Mouse (Mus musculus) layer of hippocampus, postnatal 14 days (tissue): Measurements from ENCODE around the gene Ccdc50. TPM values are rescaled to one million over a fixed set of nuclear protein-coding genes. Genes with fewer than 3 reads are reported as not detected.

Source experiments
- DNase-seq, 2 experiments: peaks; one replicate each; pipeline ENCODE4 v3.0.0; 2021 to 2022; ENCODE audit warnings: low spot score in 2 of 2, mixed read lengths in 1 of 2
- long read RNA-seq, 2 experiments: library from polyadenylated mRNA; stranded (forward); transcript quantifications; one replicate each; pipeline ENCODE4 v2.0.0; 2021
- total RNA-seq, 2 experiments: library from RNA; stranded (reverse); gene quantifications; 2 replicates each; pipeline ENCODE4 v1.2.3; 2021

Gene Ccdc50
- total RNA-seq: 10 to 100 TPM; 71.6 to 77.7 TPM
- long read RNA-seq, experiment 1, full-length matches to known transcripts: 13 of 26 reads
- long read RNA-seq, experiment 1, partial matches to known transcripts: 7 of 26 reads
- long read RNA-seq, experiment 1, other reads (novel, unspliced or antisense): 6 of 26 reads
- long read RNA-seq, experiment 2, full-length matches to known transcripts: 10 of 18 reads
- long read RNA-seq, experiment 2, partial matches to known transcripts: 3 of 18 reads
- long read RNA-seq, experiment 2, other reads (novel, unspliced or antisense): 5 of 18 reads

DNA sequence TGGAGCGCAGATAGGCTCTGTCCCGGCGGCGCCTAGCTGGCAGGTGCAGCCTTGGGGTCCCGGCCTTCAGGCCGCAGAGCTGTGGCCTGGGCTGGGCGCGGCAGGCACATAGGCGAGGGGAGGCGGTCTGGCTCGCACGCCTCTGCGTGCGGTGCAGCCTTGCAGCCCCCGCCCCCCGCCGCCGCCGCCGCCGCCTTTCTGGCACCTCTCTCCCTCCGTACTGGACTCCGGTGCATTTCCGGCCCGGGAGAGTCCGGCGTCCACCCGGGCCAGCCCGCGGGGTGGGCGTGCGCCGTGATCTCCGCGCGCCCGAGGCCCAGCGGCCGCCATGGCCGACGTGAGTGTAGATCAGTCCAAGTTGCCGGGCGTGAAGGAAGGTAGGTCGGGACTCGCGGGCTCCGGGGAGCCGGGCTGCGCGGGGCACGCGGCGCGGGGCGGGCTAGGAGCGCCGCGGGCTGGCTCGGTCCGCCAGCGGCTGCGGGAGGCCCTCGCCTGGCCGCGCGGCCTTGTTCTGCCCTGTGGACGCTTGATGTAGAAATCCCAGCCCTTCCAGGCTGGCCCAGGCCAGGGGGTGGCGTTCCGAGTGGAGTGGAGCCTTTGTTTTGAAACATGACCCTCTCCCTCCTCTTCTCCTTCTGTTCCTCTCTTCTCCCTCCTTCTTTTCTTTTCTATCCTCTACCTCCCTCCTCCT lies at the start of gene Ccdc50:
Gene Ccdc50, plus strand, starts transcription at position 109 of the 691 bp plus-strand sequence.
- DNase-seq: peak; percentile 72 to 80

DNA sequence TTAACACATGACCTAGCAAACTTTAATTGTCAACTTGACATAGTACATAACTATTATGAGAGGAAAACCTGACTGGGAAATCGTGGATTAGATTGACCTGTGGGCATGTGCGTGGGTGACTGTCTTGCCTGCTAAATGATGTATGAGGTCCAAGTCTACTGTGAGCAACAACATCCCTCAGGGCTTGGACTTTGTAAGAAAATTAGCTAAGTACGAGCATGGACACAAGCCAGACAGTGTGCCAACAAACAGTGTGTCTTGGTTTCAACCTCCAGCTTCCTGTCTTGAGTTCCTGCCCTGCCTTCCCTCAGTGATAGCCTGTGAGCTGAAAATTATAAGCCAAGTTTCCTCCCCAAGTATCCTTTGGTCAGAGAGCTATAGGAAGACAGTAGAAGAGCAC lies 41.1 kb upstream of the Ccdc50 start:
- no peak for DNase-seq

DNA sequence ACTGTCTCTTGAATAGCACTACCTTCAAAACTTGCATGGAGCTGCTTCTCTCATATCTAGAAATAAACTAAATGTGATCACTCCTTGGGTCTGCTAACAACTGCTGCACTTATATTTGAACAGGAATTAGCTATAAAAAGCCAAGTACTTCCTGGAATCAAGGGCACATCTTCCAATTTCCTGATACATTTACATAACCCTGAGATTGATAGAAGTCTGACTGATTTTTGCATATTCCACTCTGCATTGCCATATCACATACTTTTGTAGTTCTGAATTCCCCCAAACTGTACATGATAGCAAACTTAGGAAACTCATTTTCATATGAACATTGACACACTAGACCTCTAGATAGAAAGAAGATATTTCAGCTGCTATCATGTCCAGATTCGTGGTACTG lies 40.3 kb upstream of the Ccdc50 start:
- DNase-seq: no peak

DNA sequence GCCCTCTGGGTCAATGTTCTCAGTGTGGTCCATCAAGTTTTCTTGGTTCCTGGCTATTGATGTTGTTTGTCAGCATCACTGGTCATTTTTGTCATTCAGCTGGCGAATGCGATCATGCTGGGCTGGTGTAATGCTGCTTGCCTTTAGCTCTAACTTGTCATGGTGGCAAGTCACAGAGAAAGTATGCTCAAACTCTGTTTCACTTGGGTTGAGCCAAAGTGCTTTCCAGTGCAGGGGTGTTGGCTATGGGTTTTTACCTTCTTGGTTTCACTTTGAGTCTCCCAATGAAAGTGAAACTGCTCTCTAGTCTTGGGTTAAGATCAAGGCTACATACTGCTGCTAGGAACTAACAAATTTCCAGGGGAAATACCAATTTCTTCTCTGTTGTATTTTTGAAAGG lies 39.4 kb upstream of the Ccdc50 start:
- DNase-seq: no peak

DNA sequence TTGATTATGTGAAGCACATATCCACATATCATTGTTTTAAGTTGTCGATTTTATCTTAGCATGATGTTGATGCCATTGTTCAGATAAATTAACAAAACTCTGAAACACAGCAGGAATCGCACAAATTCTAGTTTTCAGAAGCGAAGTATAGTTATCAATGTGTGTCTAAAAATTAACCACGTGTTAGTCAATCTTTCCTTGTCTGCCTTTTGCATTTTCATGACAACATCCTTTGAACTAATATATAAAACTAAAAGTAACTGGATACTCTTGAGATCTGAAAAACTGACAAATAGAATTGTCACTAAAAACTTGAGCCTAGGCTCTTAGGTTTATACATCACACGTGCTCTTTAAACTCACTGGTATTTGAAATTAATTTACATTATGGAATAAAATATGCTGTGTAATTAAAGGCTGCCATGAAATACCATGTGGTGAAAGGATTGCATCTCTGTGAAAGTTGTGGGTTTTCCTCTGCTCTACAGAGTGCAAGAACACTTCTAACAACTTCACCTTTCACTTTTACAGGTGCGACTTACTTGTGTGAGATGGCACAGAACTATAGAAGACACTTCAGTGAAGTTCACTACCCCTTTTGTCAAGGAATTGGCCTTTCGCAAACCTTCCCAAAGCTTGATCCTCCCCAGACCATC lies 38.7 kb upstream of the Ccdc50 start:
- no peak for DNase-seq

DNA sequence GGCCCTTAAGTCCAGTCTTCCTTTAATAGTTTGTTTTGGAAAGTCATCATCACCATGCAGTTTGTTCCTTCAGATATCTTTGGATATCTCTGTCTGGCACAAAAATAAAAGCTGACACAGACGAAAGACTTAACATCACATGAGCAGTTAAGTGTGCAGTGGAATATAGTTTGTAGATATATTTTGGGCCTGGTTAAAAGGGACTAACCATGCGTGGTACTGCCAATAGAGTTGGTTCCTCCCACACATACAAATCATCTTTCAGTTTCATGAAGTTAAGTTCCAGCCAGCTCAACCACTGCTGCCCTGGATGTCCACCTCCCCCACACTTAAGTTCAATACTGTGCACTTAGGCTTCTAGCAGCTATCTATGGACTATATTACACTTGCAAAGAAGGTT lies 34.2 kb upstream of the Ccdc50 start:
- DNase-seq: no peak

DNA sequence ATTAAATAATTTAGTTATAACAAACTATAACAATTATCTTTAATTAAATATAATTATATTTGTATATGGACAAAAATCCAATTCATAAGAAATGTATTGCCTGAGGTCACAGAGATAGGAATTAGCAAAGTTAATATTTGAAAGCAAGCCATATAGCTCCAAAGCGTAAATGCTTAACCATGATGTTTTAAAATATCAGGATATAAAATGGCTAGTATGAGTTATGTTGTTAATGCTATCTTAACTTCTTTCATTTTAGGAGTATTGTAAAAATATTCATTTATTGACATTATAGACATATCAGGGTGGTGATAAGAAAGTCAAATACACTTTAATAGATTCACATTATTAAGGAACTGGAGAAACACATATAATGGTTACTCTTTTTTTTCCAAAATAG lies 28.6 kb upstream of the Ccdc50 start:
- no peak for DNase-seq

DNA sequence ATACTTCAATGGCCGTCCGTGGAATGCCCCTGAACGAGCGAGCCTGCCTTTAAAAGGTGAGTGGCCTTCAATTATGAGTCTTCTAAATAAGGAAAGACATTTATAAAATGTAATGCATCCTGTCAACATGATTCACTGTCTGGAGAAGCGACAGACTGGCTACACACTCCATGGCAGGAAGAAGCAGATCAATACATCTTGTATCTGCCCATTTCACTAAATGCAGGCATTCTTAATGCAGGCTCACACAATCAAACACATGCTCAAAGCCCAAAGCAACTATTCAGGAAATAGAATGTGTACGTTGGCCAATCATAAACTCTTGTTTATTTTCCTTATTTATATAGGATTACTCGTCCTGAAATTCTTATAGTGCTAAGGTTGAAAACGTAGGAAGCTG lies 18.5 kb upstream of the Ccdc50 start, which contains the start of gene Uts2b:
Gene Uts2b, minus strand, starts transcription at position 49 of the 400 bp plus-strand sequence.
- DNase-seq: no peak

DNA sequence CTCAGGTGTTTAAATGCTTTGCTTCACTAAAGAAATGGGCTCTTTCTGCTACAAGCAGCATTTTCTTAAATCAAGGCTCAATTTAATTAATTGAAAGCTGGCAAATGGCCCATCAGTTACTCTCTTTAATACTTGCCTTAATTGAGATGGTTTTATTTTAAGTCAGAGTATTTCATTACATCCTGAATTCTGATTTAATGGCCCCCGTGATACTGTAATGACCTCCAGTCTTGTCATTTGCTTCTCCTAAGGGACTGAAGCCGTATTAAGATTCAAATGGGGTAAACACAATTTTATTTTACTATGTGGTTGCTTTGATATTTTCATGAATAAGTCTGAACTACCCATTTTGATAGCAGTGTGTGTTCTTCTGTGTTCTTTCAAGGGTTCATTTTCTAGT lies 18.0 kb upstream of the Ccdc50 start:
- DNase-seq: no peak

DNA sequence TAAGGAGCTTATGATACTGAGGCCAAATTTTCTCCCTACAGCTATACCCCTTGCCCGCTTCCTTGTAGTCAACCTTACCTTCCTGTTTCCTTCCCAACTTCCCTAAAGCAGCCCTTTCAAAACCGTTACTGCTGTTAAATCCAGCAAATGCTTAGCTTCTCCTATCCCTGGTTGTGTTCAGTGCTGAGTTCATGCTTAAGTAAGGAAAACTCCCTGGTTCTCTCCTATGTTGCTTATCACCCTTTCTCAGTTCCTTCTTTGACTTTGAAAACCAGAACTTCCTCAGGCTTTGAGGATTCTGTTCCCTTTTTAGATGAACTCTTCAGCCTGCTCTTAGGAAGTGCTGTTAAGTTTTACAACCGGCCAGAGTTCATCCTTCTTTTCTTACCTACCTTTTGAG lies 14.5 kb upstream of the Ccdc50 start:
- DNase-seq: no peak

DNA sequence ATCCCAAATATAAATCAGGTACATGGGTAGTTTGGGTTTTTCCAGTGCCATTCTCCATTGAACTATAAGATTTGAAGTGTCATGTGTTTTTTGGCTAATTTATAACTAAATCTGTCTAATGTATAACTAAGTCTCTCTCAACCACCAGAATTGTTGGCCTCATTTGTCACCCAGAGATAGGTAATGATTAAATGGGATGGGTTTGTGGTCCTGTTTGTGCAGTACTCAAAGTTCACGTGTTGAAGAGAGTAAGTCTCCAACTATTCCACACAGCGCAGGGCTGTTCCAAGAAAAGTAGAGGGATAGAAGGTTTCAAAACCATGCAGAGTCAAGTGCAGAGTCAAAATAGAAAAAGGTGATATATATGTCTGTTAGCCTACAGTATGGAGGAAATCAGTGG lies 13.4 kb upstream of the Ccdc50 start:
- DNase-seq: no peak

DNA sequence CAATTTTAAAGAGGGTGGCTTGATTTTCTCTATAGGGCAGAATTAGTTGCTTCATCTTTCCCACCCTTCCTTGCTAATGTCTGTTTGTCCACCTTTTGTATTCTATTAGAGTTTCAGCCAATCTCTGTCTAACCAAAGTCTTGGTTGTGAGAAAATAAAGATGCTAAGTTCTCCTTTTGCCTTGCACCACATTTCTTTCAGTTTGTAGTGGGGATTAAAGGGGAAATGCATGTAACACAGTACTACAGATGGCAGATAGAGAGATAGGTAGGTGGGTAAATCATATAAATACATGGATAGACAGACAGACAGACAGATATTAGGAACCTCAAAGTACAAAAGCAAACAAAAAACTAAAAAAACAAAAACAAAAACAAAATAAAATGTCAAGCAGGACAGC lies 12.1 kb upstream of the Ccdc50 start:
- no peak for DNase-seq

DNA sequence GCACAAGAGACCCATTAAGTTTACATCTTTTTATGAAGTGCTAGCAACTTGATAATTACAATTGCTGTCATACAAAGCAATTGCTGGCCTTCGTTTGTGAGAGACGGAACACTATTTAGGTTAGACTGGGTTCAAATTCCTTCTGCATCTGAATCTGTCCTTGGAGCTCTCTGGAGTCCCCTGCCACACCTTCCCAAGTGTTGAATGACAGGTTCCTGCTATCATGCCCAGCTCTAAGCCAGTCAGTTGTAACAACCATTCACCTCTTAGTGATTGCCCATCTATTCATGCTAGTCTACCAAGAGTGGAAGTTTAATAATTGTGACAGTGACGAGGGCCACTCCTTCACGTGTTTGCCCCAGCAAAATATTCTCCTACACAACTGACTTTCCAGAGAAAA lies 6.5 kb upstream of the Ccdc50 start:
- no peak for DNase-seq

DNA sequence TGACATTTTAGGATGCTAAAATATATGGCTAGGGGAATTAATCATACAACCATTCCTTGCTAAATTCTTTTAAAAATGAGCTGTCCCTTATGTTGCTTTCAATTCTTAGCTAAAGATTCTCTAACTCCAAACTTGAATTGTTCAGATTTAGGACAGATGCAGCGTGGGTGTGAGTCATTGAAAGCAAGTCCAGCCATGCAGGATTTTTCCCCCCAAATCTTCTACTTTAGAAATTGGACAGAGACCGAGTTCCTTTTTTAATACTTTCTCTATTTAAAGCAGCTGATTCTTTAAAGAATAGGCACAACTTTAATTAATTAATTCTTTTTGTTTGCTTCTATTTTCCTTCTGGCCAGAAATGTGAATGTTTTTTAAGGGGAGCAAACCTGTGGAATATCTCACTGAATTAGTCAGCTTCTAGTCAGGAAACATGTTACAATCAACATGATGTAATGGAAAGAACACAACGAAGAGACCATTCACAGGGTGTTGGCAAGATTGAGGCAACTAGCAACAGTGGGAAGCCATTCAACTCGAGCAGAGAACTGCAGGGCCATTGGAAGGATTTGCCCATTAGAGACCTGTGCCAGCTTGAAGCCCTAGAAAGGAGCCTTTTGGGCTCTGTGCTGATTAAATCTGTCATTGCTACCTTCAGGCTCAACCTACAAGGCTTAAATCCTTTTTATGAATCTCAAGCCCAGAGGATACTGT lies 3.6 kb upstream of the Ccdc50 start:
- peak in 1 of 2 experiments; percentile 74 for DNase-seq

DNA sequence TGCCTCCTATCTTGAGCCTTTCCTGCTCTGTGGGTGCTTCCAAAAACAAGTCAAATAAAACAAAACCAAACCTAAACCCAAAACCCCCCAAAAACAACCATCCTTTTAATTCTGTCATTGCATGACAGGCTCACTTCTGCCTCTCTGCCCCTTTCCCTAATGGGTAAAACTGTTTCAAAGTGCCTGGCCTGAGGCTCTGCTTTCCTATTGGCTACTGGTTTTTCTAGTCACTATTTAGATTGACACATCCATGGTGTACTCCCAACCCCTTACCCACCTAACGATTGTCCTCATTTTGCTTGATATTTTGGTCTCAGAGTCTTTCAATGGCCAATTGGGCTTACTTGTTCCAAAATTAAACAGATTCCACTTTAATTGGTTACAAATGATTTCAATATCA lies 3.0 kb upstream of the Ccdc50 start:
- no peak for DNase-seq

DNA sequence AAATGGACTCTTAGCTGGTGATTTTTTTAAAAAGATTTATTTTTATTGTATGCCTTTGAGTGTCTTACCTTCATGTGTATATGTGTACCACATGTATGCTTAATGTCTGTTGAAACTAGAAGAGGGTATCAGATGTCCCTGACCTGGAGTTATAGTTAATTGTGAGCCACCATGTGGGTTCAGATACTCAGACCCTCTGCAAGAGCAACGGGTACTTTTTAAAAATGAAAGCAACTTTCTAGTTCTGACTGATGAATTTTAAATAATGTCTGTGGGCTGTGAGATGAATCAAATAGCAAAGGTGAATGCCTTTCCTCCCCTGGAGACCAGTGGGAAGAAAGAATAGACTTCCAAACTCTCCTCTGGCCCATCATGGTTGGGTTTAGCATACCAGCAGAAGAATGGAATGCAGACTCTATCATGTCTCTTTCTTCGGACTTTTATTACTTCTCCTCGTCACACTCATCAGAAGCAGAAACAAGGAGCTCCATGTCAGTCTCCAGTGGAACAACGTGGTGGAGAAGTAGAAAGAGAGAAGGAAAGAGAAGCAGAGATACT lies 1.7 kb upstream of the Ccdc50 start:
- no peak for DNase-seq

DNA sequence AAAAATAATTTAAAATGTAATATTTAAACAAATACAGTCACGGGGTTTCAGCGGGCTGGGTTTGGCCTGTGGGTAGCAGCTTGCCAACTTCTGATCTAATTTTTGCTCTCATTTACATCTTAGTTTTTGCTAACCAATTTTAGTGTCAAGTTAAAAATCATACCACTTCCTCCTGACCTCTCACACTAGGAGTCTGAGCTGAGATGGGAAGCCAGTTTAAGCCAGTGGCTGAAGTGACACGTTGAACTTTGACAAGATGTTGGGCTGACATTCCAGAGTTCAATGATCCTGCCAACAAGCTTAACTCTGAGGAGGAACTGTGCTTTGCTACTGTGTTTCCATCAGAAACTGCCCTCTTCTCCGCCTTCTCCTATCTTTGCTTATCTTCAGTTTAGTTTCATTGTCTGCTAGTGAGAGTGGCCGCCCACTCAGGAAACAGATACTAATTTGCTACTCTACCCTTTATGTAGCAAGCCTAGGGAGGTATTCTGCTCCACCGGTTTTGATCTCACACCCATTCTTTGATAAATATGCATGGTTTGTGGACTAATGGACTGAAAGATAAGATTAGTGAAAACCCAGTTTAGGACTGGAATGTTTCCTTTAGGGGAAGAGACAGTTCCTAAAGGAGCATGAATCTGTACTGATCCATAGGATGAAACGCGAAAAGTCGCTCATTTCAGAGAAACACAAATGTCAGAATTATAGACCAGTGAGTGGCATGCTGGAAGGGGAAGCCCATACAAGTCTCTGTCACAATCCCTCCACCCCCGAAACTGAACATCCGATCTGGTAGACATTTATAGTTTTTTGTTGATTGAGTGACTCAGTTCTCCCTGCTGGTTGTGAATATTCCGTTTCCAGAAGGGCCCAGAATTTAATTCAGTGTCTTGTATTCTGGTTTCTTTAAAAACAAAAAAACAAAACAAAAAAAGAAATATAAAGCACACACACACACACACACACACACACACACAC lies 746 bp upstream of the Ccdc50 start:
- DNase-seq: peak in 1 of 2 experiments; percentile 35

DNA sequence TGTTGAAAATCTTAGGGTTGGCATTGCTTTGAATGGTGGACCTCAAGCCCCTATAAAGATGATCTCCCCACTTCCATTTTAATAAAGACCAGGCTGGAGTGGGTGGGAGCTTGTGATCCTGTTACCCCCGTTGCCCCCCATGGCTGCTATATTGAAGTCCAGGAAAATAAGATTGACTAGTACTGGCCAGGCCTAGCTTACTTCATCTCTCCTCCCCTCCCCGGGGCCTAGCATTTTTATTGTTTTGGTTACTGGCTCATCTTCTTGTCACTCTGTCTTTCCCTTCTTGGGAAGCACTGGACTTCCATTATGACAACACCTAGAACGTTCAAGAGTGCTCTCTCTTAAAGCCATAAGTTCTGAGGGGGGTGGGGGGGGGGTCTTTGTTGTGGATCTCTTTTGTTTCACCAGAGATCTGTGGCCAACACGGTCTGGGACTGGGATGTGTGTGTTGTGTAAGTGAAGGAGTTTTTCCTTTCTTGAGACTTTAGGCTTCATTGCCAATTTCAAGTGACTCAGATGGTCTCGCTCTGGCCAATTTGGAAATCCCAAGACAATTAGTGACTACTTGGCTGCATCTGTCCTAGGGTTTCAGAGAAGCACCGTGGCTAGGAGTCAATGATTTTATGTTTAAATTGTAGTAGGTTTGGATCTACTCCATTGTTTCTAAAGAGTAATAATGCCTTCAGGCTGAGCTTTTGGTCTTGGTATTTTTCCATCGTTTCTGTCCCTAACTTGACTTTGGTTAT lies 1.0 kb downstream of the Ccdc50 start:
- DNase-seq: no peak

DNA sequence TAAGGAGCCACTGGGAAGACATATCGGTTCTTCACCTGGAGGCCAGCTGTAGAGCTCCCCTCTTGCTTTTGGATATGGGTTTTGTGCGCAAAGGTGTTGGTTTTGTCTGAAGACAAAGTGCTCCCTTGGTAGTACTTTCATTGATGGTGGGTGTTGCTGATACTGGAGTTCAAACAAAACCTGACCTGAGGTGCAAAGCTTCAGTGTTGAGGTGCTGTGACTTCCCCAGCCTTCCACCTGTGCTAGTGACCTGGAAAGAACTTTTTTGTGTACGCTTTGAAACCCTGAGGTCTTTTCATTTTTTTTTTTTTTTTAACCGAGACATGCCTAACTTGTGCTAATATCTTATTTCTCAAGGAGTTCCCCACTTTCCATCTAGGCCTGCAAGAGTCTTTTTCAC lies 1.6 kb downstream of the Ccdc50 start:
- no peak for DNase-seq

DNA sequence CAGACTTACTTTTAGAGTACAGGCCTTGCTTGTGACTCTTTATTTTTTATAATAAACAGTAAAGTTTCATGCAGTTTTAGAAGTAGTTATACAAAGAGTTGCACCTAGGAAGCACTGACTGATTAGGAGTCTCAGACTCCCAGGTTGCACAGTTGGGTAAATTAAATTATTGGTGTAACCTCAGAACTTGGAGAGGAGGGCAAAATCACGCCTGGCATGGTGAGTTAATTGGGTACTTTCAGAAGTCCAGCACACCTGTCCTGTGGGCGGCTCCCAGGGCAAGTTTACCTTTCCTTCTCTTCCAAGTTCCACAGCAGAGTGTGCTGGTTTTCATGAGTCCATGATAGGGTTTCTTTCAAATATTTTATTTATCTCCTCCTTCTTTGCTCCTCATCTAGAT lies 3.2 kb downstream of the Ccdc50 start:
- DNase-seq: no peak
